Mouse (Mus musculus) hindbrain, embryonic 14.5 days (tissue): ENCODE data around the gene Tomm40. TPM values are rescaled to one million over a fixed set of nuclear protein-coding genes. Genes with fewer than 3 reads are reported as not detected.

Source experiments
- ATAC-seq: fragments of 200-750 bp; cut with Nextera tagmentation; 2 replicates; pipeline ENCODE4 v1.8.0; 2017; ENCODE audit warnings: moderate number of reproducible peaks, mild to moderate bottlenecking, moderate TSS enrichment, moderate library complexity; ENCODE audit not compliant: low FRiP score
- DNase-seq: peaks from one replicate; pipeline ENCODE4 v3.0.0-alpha.2; 2015; ENCODE audit warnings: low spot score
- H3K27ac ChIP-seq: fragments of 300-500 bp; sonication (generic); 2 replicates; pipeline ENCODE4 v1.5.1; 2014; ENCODE audit warnings: mild to moderate bottlenecking, moderate library complexity
- H3K27me3 ChIP-seq: fragments of 300-500 bp; sonication (generic); 2 replicates; pipeline ENCODE4 v1.6.1; 2014; ENCODE audit warnings: mild to moderate bottlenecking, low read length, mixed read lengths; ENCODE audit not compliant: control insufficient read depth, insufficient read depth
- H3K36me3 ChIP-seq: fragments of 300-500 bp; sonication (generic); replicated peaks from 2 replicates; pipeline ENCODE4 v1.6.1; 2014; ENCODE audit not compliant: control insufficient read depth, insufficient read depth
- H3K4me1 ChIP-seq: fragments of 300-500 bp; sonication (generic); replicated peaks from 2 replicates; pipeline ENCODE4 v1.6.1; 2014; ENCODE audit warnings: antibody characterized with exemption, low read length, mixed read lengths; ENCODE audit not compliant: control insufficient read depth, insufficient read depth
- H3K4me2 ChIP-seq: fragments of 300-500 bp; sonication (generic); replicated peaks from 2 replicates; pipeline ENCODE4 v1.6.1; 2014; ENCODE audit warnings: mild to moderate bottlenecking, moderate library complexity
- H3K4me3 ChIP-seq: fragments of 300-500 bp; sonication (generic); replicated peaks from 2 replicates; pipeline ENCODE4 v1.5.1; 2014; ENCODE audit warnings: mild to moderate bottlenecking, low read length
- H3K9ac ChIP-seq: fragments of 300-500 bp; sonication (generic); 2 replicates; pipeline ENCODE4 v1.6.1; 2014
- H3K9me3 ChIP-seq: fragments of 300-500 bp; sonication (generic); 2 replicates; pipeline ENCODE4 v1.6.1; 2016; ENCODE audit warnings: low read length; ENCODE audit not compliant: control insufficient read depth
- WGBS: fragments of 180-500 bp; shearing (Covaris S2); extraction: QIAGEN DNeasy Blood & Tissue Kit; methylation state at CpG from one replicate; pipeline ENCODE4 v1.1.7; 2014; 5-methylcytosine and 5-hydroxymethylcytosine counted together
- polyA plus RNA-seq: library from polyadenylated mRNA; unstranded; fragments of >200 nt; fragmentation: Nextera tagmentation; extraction: Ambion mirVana; gene quantifications from 2 replicates; pipeline ENCODE4 v1.2.1, GENCODE M21; 2014

Tomm40 gene
- polyA plus RNA-seq, 1 experiment from 2014 or later, result 119 TPM

DNA sequence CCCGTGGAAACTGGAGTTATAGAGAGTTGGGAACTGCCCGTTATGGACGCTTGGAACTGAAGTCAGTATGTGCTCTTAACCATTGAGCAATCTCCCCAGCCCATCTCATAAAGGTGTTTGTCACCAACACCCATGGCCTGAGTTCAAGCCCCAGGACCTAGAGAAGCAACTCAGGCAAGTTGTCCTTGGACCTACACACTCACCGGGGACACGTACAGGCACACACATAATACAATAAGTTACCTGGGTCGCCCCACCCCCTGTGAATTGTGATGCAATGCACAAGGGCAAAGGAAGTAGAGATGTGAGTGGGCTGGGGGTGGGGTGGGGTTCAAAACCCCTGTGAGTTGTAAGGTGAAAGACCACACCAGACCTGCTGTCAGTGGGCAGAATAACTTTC lies 28.7 kb downstream of the Tomm40 start:
- no peaks in the 10 kb centered on the region for H3K4me1 ChIP-seq
- H3K9ac ChIP-seq, result no peak overlapping the region
- H3K9me3 ChIP-seq, result no peaks in the 10 kb centered on the region
- ATAC-seq (no peak), DNase-seq (no peak)
- 87% methylated on average over 6 of the region's 6 CpGs for WGBS
- H3K4me2 ChIP-seq, result no peak overlapping the region
- no peaks in the 10 kb centered on the region for H3K36me3 ChIP-seq
- H3K27ac ChIP-seq, result no peak overlapping the region
- H3K4me3 ChIP-seq, result no peak overlapping the region
- H3K27me3 ChIP-seq, result no peaks in the 10 kb centered on the region

DNA sequence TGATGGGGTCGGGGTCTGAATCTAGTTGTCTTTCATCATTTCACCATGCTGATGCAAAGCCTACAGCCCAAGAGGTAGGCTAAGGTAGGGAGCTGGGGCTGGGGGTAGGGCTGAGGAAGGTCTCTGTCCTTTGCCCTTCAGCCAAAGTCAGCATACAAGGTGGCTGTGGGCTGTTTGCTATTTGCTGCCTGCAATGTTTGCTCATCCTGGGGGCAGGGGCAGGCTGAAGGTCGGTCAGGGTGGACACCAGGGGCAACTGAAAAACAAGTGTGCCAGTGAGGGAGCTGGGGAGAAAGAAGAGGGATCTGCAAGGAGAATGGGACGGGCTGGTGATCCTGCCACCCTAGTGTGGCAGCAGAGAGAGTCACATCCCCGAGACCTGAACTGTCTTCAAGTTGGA lies 29.9 kb downstream of the Tomm40 start:
- Histone ChIP-seq H3K36me3 (no peaks in the 10 kb centered on the region), H3K27me3 (no peaks in the 10 kb centered on the region), H3K4me2 (no peak overlapping the region), H3K4me3 (no peak overlapping the region), H3K9ac (no peak overlapping the region), H3K4me1 (no peaks in the 10 kb centered on the region), H3K9me3 (no peaks in the 10 kb centered on the region), H3K27ac (no peak overlapping the region)
- DNase-seq (no peak), ATAC-seq (no peak)
- WGBS, result 67% methylated on average over 4 of the region's 4 CpGs

DNA sequence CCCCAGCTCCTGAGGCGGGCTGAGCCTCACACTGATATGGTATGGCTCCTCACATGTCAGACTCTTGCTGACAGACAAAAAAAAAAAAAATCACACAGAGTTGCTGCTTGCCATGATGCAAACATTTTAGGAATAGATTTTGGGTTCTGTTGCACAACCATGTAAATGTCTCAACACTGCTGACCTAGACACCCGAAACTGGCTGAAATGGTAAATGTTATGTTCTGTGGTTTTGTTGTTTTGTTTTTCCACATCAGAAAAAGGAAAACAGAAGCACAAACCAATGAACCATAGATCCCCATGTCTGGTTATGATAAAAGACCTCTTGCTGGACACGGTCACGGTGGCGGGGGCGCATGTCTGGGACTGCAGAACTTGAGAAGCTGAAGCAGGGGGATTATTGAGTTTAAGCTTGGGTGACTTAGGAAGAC lies 31.5 kb downstream of the Tomm40 start:
- H3K9ac ChIP-seq, result no peak overlapping the region
- no peak overlapping the region for H3K4me2 ChIP-seq
- 88% methylated on average over 6 of the region's 6 CpGs for WGBS
- DNase-seq (no peak), ATAC-seq (no peak)
- no peaks in the 10 kb centered on the region for H3K4me1 ChIP-seq
- no peaks in the 10 kb centered on the region for H3K27me3 ChIP-seq
- no peak overlapping the region for H3K4me3 ChIP-seq
- no peaks in the 10 kb centered on the region for H3K36me3 ChIP-seq
- no peak overlapping the region for H3K27ac ChIP-seq
- H3K9me3 ChIP-seq, result no peaks in the 10 kb centered on the region

DNA sequence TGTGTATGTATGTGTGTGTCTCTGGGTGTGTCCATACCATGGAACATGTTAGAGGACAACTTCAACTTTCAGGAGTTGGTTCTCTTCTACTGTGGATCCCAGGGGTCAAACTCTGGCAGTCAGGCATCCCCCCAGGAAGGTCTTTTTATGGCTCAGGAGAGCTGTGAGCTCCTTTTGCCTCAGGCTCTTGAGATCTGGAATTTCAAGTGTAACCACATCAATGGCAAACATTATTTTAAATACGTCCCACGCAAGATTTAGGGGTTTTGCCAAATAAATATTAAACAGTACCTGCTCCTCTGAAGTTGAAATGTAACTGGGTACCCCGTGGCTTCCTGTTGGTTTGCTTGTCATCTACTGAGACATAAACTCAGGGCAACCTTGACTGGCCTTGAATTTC lies 32.3 kb downstream of the Tomm40 start:
- Histone ChIP-seq H3K9ac (no peak overlapping the region), H3K4me3 (no peak overlapping the region), H3K4me2 (no peak overlapping the region), H3K4me1 (no peaks in the 10 kb centered on the region), H3K27me3 (no peaks in the 10 kb centered on the region), H3K27ac (no peak overlapping the region), H3K9me3 (no peaks in the 10 kb centered on the region), H3K36me3 (no peaks in the 10 kb centered on the region)
- 83% methylated on average over 3 of the region's 3 CpGs for WGBS
- ATAC-seq (no peak), DNase-seq (no peak)

DNA sequence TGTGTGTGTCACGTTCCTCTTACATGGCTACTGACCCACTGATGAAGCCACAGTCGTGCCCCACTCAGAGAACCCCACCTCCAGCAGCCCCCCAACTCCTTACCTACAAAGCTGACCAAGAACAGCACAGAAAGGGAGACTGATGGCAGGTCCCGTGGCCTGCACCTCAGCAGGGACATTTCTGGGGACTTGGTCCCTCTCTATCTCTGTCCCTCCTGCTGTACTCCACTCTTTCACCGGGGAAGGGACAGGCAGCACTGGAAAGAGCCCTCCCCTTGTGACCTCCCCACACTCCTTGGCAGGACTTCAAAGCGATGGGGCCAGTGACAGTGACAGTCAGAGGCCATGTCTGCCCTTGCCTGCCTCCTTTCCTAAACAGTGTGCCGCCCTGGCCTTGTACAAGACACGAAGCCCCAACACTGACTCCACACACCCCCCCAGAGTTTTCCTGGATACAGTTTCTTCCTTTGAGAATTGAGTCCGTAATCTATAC lies 34.0 kb downstream of the Tomm40 start, which contains the start of the genes Gm44805 and Apoc4:
TSS of gene Gm44805 (minus strand) at position 222 of the 493 bp plus-strand sequence.
TSS of gene Apoc4 (minus strand) at position 278 of the 493 bp plus-strand sequence.
- WGBS, result 65% methylated on average over 8 of the region's 8 CpGs
- no peak within 1 kb of the TSS for H3K9ac ChIP-seq

DNA sequence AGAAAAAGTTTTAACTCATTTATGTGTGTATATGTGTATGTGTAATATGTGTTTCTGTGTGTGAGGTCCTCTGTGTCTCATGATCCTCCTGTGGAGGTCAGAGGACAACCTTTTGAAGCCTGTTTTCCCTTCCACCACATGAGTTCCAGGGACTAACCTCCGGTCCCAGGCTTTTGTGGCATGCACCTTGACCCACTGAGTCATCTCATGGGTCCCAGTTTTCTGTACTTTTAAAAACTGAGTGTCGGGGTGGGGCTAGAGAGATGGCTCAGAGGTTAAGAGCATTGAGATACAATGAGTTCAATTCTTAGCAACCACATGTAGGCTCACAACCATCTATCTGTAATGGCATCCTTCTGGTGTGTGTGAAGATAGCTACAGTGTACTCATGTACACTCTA lies 34.5 kb downstream of the Tomm40 start:
- no peak overlapping the region for H3K4me2 ChIP-seq
- H3K4me3 ChIP-seq, result no peak overlapping the region
- DNase-seq (no peak), ATAC-seq (no peak)
- no peaks in the 10 kb centered on the region for H3K36me3 ChIP-seq
- no peaks in the 10 kb centered on the region for H3K27me3 ChIP-seq
- no peaks in the 10 kb centered on the region for H3K9me3 ChIP-seq
- H3K4me1 ChIP-seq, result no peaks in the 10 kb centered on the region
- 88% methylated on average over 2 of the region's 2 CpGs for WGBS
- no peak overlapping the region for H3K27ac ChIP-seq
- no peak overlapping the region for H3K9ac ChIP-seq

More for the DNA sequence above, 34.0 kb downstream of the Tomm40 start, which contains the start of the genes Gm44805 and Apoc4:
- Histone ChIP-seq H3K4me2 (no peak within 1 kb of the TSS), H3K9me3 (no peaks in the 10 kb centered on the region), H3K4me3 (no peak within 1 kb of the TSS), H3K27ac (no peak within 1 kb of the TSS), H3K27me3 (no peaks in the 10 kb centered on the region), H3K36me3 (no peaks in the 10 kb centered on the region), H3K4me1 (no peaks in the 10 kb centered on the region)
- no peak for DNase-seq
- ATAC-seq, result no peak

DNA sequence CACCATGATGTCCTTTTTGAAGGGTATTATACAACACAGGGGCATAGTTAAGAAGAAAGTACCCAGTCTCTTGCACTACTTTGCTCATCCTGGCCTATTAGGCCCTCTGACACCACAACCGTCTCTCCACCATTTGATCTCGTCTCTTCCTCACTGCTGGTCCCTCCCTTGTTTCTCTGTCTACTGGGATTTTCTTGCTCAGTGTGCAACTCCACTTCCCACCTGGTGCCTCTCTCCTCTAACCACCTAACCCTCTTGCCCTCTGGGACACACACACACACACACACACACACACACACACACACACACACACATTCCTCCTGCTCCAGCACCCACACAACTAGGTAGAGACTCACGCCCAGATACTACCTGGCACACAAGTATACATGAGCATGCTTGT lies 36.3 kb downstream of the Tomm40 start:
- 88% methylated on average over 3 of the region's 3 CpGs for WGBS
- no peaks in the 10 kb centered on the region for H3K27me3 ChIP-seq
- no peak for ATAC-seq

DNA sequence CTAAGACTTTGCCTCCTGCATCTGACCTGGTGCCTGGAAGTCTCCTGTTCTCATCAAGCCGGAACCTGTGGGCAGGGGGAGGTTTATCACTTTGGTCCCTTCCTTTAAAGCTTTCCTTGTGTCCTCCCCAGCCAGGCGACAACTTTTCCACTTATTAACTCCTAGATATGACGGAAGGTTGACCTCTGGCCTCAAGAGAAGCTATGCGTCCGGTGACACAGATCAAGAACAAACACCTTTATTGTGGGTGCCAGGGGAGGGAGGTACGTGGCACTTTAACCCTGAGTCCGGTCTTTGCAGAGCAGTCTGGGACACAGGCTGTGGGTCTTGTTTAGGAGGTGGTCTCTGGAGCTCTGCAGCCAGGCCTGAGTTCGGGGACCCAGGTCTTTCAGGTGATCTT lies 37.4 kb downstream of the Tomm40 start, which contains the start of gene Apoc2:
TSS of gene Apoc2 (minus strand) at position 70 of the 400 bp plus-strand sequence.
- Histone ChIP-seq H3K27me3 (no peaks in the 10 kb centered on the region), H3K36me3 (no peaks in the 10 kb centered on the region), H3K4me1 (no peaks in the 10 kb centered on the region), H3K4me2 (no peak within 1 kb of the TSS), H3K9ac (no peak within 1 kb of the TSS), H3K27ac (no peak within 1 kb of the TSS), H3K4me3 (no peak within 1 kb of the TSS), H3K9me3 (no peaks in the 10 kb centered on the region)
- no peak for ATAC-seq
- no peak for DNase-seq
- 82% methylated on average over 8 of the region's 8 CpGs for WGBS

More for the DNA sequence above, 36.3 kb downstream of the Tomm40 start:
- Histone ChIP-seq H3K9ac (no peak overlapping the region), H3K27ac (no peak overlapping the region), H3K4me3 (no peak overlapping the region), H3K4me2 (no peak overlapping the region), H3K36me3 (no peaks in the 10 kb centered on the region), H3K4me1 (no peaks in the 10 kb centered on the region), H3K9me3 (no peaks in the 10 kb centered on the region)
- DNase-seq, result no peak

DNA sequence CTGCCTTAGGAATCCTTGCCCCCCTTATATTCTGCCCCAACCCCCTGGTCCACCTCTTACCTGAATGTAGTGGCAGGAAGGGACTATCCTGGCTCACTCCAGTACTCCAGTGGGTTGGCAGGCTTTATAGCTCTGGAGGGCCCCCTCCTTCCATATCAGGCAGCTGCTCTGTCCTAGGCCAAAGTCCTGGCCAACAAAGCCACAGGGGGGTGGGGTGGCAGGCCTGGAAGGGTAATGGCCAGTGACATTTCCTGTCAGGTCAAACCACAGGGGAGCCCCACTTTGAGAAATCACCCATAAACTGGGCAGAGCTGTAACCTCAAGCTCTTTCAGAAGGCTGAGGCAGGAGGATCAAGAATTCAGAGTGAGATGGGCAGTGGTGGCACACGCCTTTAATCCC lies 38.6 kb downstream of the Tomm40 start:
- H3K9ac ChIP-seq, result no peak overlapping the region
- H3K4me1 ChIP-seq, result no peaks in the 10 kb centered on the region
- H3K36me3 ChIP-seq, result no peaks in the 10 kb centered on the region
- no peak for ATAC-seq
- no peaks in the 10 kb centered on the region for H3K27me3 ChIP-seq
- 67% methylated on average over 1 of the region's 1 CpGs for WGBS
- H3K4me3 ChIP-seq, result no peak overlapping the region
- no peak for DNase-seq
- H3K27ac ChIP-seq, result no peak overlapping the region
- H3K9me3 ChIP-seq, result no peaks in the 10 kb centered on the region
- H3K4me2 ChIP-seq, result no peak overlapping the region

DNA sequence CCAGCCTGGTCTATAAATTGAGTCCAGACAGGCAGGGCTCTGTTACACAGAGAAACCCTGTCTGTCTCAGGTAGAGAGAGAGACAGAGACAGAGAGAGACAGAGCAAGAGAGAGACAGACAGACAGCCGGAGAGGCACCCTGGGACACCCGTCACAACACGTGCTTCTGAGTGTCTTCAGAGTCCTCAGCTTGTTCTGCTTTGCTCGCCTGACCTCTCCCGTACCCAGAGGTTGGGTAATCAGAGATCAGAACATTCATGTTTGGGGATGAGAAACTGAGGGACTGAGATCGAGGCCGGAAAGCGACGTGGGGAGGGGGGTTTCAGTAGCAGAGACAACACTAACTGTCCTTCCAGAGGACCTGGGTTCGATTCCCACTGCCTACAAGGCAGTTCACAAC lies 39.4 kb downstream of the Tomm40 start:
- H3K9ac ChIP-seq, result no peak overlapping the region
- ATAC-seq, result no peak
- no peaks in the 10 kb centered on the region for H3K9me3 ChIP-seq
- no peaks in the 10 kb centered on the region for H3K36me3 ChIP-seq
- H3K27me3 ChIP-seq, result no peaks in the 10 kb centered on the region
- no peak for DNase-seq
- H3K4me3 ChIP-seq, result no peak overlapping the region
- H3K4me2 ChIP-seq, result no peak overlapping the region
- H3K27ac ChIP-seq, result no peak overlapping the region
- no peaks in the 10 kb centered on the region for H3K4me1 ChIP-seq
- 87% methylated on average over 10 of the region's 10 CpGs for WGBS
